Mouse (Mus musculus): Measurements from ENCODE around the gene Srcap.
"Not testable (repeated sequence)": the region's sequence is repeated elsewhere in the genome, so short reads cannot be mapped to it uniquely, and the experiment has no call there.

The Srcap gene

DNA sequence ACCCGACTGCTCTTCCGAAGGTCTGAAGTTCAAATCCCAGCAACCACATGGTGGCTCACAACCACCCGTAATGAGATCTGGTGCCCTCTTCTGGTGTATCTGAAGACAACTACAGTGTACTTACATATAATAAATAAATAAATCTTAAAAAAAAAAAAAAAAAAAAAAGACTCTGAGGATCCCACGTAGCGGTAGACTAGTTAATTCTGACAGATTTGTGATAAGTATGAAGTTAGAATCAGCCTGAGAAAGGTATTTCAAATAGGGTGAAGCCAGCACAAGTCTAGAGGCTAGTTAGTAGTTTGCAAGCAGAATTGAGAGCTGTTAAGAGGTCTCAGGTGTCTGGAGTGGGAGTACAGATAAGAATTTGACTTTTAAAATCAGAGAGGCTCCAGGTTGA, 23.4 kb upstream of the Srcap start:
- CTCF ChIA-PET: interaction anchor here (0.6 to 0.9 kb wide), 4 partner anchors 9 to 67 kb away, joined by 3 to 7 read pairs (median 6); partner anchors contain the start of gene Fbrs

DNA sequence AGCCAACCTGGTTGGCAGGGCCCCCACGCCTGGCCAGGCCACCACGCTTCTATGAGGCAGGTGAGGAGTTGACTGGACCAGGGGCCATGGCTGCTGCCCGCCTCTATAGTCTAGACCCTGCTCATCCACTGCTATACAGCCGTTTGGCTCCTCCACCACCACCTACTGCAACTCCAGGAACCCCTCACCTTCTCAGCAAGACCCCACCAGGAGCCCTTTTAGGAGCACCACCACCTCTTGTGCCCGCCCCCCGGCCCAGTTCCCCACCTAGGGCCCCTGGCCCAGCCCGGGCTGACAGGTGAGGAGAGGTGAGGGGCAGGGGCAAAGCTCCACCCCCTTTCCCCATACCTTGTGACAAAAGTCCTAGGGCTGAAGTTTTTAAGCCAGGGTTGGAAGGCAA, 21.8 kb upstream of the Srcap start:
- CTCF ChIA-PET: no interaction called here

DNA sequence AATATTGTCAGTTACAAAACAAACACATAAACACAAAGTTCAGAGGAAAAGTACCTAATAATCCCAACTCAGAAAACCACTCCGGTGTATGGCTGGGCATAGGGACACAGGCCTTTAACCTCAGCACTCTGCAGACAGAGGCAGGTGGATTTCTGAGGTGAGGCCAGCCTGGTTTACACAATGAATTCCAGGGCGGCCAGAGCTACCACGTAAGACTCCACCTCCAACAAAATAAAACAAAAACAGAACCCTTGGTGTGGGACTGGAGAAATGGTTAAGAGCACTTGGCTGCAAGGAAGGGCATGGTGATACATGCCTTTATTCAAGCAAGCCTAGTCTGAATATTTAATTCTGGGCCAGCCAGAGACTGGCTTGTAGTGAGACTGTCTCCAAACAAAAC, 19.9 kb upstream of the Srcap start:
- CTCF ChIA-PET: no interaction called here

DNA sequence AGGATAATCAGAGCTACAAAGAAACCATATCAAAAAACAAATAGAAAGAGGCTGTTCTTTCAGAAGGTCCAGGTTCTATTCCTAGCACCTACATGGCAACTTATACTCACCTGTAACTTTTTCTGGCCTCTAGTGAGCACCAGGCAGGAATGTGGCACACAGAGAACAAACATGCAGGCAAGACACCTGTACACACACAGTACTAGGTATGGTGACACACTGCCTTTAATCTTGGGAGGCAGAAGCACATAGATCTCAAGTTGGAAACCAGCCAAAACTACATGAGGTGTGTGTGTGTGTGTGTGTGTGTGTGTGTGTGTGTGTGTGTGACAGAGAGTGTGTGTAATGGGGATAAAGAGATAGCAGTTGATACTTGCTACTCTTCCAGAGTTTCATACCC, 17.1 kb upstream of the Srcap start:
- CTCF ChIA-PET: interaction anchor here (0.7 kb wide), 1 partner anchor 1334 kb away, joined by 5 read pairs; no protein-coding TSS in a partner anchor

DNA sequence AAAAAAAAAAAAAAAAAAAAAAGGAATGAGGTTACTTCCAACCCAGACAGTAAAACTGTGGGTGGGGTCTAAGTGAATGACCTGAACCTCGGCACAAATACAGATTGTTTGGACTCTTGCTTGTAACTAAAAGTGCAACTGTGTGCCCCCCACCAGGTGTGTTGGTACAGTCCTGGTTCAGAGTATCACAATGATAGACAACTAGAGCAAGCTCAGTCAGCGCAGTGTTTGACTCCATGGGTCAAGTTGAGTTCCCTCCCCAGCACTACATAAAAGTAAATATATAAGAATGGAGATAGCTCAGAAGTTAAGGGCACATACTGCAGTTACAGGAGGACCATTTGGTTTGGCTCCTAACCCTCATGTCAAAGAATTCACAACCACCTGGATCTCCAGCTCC, 14.4 kb upstream of the Srcap start:
- CTCF ChIA-PET: interaction anchor here (0.6 kb wide), 1 partner anchor 63 kb away, joined by 20 read pairs; no protein-coding TSS in a partner anchor

DNA sequence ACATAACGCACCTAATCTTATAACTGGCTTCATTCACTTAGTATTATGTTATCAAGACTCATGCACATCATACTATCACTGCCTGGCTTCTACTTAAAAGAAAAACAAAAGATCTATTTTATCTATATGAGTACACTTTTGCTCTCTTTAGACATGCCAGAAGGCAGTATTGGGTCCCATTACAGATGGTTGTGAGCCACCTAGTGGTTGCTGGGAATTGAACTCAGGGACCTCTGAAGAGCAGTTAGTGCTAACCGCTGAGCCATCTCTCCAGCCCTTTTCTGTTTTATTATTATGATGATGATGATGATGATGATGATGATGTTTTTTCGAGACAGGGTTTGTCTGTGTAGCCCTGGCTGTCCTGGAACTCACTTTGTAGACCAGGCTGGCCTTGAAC, 13.4 kb upstream of the Srcap start:
- CTCF ChIA-PET: no interaction called here

DNA sequence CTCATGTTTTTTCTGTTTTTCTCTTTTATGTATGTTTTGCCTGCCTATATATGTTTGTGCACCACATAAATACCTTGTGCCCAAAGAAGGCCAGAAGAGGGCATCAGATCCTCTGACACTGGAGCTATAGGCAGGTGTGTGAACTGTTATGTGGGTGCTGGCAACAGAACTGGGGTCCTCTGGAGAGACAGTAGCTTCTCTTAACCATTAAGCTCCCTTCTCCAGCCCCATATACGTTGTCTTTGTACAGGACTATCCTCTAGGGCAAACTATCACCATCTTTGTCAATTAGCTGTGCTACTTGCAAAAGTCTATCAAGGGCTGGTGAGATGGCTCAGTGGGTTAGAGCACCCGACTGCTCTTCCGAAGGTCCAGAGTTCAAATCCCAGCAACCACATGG, 3.5 kb upstream of the Srcap start:
- CTCF ChIA-PET: no interaction called here

DNA sequence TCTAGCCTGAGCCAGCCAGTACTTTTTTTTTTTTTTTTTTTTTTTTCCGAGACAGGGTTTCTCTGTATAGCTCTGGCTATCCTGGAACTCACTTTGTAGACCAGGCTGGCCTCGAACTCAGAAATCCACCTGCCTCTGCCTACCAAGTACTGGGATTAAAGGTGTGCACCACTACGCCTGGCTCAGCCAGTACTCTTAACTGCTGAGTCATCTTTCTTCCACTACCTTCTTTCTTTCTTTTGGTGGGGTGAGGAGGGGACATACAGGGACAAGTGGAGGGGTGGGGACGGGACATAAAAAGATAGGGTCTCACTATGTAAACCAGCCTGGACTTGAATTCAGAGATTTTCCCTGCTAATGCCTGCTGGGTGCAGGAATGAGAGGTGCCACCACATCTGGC, 2.0 kb upstream of the Srcap start:
- CTCF ChIA-PET: not testable (repeated sequence)

DNA sequence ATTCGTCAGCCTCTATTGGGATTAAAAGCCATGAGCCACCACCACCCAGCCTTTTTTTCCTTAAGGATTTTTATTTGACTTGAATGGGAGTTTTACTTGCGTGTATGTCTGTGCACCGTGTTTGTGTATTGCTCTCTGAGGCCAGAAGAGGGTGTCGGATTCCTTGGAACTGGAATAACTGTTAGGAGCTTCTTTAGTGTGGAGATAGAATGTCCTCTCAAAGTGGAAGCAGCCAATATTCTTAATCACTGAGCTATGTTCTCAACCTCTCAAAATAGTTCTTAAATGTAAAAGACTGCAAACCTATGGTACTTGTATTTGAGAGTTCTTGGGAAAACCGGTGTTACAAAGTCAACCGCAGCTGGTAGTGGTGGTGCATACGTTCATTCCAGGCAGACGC, 542 bp upstream of the Srcap start:
- CTCF ChIA-PET: no interaction called here

DNA sequence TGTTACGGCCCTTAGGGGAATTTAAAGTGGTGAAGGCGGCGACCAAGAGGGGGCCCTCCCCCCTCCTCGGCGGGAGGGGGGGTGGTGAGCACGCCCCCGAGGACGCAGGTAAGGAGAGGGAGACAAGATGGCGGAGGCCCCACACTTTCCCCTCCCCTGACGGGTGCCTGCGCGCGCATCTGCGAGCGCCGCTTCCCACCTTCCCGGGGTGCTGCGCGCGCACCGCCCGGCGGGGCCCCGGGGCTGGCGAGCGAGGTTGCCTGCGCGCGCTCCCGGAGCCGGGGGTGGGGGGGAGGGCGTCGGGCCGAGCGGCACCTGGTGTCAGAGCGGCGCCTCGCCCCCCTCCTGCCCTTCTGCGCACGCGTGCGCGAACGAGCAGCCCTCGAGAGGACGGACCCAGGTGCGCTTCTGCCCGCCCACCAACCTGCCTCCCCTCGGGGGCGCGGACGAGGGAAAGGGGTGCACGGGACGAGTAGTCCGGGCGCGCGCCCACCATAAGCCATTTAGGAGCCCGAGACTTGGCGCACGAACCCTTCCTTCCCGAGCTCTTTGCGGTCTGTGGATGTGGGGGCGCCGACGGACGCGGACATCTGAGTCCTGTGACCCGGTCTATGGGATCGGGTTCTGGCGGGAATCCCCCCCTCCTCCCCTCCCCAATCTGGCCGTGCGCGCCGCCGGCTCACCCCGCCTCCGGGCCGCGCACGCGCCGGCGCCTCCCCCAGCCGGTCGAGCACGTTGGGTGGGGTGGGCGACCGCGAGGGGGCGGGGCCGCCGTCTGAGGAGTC, 640 bp downstream of the Srcap start:
- CTCF ChIA-PET: no interaction called here

DNA sequence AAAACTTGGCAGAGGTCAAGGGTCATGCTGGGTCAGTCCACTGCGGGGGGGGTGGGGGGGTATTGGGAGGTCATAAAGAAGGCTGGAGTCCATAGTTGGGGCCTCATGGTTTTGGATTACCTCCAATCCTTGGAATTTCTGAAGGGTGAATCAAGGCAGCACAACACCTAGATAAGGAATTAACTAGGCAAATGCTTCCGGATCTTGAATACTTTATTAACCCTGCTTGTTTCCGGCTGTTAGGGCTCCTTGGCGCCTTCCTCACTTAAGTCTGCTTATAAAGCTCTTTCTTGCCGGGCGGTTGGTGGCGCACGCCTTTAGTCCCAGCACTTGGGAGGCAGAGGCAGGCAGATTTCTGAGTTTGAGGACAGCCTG, 1.2 kb downstream of the Srcap start:
- CTCF ChIA-PET: interaction anchor here (0.6 kb wide), 1 partner anchor 15 kb away, joined by 3 read pairs; no protein-coding TSS in a partner anchor

DNA sequence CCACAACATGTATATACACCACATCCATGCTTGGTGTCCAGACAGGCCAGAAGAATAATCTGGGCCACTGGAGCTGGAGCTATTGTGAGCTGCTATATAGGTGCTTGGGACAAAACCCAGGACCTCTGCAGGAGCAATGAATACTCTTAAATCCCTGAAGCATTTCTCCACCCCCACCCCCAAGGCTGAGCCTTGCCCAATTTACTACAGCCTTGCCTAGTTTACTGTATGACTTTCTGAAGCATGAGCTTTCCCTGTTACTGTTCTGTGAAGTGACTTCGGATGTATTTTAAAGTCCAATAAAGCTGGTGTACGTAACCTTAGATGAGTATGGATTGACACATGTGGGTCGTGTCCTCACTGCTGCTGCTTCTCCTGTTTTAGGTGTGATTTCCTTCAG, 2.0 kb downstream of the Srcap start:
- CTCF ChIA-PET: no interaction called here

DNA sequence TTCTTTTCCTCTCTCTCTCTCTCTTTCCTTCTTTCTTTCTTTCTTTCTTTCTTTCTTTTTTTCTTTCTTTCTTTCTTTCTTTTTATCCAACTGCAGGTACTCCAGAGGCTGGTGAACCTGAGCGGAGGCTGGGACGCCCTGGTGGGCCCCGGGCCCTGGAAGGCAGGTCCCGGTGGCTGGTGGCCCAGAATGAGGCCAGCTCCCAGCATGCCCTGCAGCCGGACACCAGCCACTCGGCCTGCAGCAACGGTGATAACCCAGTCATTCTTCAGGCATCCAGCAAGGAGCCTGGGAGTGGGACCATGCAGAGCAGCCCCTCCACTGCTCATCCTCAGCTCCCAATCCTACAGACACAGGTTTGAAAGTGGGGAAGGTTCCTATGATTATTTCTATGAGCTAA, 4.1 kb downstream of the Srcap start:
- CTCF ChIA-PET: no interaction called here

DNA sequence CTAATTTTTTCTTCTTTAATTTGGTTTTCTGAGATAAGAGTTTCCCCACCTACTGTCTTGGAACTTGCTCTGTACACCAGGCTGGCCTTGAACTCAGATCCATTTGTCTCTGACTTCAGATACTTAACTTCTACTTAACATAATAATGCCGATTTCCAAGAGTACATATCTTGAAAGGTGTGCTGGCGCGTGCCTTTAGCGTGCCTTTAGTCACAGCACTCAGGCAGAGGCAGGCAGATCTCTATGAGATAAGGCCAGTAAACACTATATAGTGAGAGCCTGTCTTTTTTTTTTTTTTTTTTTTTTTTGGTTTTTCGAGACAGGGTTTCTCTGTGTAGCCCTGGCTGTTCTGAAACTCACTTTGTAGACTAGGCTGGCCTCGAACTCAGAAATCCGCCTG, 4.6 kb downstream of the Srcap start:
- CTCF ChIA-PET: no interaction called here

DNA sequence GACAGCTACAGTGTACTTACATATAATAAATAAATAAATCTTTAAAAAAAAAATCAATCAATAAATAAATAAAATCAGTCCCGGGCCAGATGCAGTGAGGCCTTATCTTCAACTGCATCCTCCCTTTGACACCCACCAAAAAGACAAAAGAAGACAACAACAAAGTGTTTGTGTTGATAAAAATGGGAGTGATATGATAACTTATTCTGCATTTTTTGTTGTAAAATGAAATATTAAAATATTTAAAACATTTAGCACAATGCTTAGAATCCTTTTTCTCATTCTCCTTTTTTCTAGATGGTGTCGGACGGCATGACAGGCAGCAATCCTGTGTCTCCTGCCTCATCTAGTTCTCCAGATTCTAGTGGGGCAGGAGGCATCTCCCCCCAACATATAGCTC, 7.5 kb downstream of the Srcap start, which contains the start of gene Gm42715:
TSS of gene Gm42715 (plus strand) at position 301 of the 400 bp plus-strand sequence.
- CTCF ChIA-PET: interaction anchor here (0.7 kb wide), 1 partner anchor 17 kb away, joined by 5 read pairs; no protein-coding TSS in a partner anchor

DNA sequence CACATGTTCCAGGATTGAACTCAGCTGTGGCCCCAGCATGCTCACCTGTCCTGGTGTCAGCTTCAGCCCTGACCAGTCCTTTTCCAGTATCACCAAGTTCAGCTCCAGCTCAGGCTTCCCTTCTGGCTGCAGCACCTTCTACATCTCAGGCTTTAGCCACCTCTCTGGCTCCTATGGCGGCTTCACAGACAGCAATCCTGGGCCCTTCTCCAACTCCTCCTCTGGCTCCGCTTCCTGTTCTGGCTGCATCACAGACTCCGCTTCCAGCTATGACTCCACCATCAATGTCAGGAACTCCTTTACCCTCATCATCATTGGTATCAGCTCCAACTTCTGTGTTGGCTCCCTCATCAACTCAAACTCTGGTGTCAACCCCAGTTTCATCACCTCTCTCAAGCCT, 29.9 kb downstream of the Srcap start:
- CTCF ChIA-PET: no interaction called here

DNA sequence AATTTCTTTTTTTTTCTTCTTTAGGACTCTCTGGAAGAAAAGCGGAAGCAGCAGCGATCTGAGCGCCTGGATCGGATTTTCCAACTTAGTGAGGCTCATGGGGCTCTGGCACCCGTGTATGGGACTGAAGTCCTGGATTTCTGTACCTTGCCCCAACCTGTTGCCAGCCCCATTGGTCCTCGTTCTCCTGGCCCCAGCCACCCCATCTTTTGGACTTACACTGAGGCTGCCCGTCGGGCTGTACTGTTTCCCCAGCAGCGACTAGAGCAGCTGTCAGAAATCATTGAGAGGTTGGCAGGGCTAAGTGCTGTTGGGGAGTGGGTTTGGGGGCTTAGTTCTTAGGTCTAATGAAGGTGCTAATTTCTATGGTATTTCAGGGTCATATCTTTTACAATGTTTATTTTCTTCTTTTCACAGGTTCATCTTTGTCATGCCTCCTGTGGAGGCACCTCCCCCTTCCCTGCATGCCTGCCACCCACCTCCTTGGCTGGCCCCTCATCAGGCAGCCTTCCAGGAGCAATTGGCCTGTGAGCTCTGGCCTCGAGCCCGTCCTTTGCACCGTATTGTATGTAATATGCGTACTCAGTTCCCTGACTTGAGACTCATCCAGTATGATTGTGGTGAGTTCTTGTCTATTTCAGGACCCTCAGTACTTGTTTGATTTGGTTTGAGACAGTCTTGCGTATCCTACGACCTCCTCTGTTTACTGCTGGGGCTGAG, 37.5 kb downstream of the Srcap start:
- CTCF ChIA-PET: no interaction called here

DNA sequence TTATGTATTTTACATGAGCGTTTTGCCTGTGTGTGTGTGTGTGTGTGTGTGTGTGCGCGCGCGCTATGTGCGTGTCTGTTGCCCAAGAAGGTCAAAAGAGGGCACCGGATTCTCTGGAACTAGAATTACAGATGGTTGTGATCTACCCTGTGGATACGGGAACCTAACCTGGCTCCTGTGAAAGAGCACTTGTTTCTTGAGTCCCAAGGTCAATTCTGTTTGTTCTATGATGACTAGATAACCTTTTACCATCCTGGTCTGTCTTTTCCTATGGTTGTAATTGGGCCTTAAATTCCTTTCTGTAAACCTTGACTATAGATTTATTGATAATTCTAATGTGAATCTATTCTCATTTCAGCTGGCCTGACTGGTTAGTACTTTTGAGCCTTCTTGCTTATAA, 39.8 kb downstream of the Srcap start:
- CTCF ChIA-PET: interaction anchor here (0.6 kb wide), 1 partner anchor 91 kb away, joined by 3 read pairs; no protein-coding TSS in a partner anchor

DNA sequence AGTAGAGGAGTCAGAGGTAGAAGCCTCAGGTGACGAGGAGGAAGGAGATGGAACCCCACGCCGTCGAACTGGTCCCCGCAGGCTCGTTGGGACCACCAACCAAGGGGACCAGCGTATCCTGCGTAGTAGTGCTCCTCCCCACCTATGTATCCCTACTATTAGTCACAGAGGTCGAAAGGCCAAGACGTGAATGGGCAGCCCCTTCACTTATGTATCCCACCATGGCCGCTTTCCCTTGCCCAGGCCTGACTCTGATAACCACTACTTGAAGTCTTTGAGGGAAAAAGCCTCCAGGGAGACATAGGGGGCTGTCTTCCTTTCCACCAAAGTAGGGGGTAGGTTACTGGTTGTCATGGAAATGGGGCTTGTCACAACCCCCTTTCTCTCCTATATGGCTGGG, 48.8 kb downstream of the Srcap start:
- CTCF ChIA-PET: interaction anchor here (0.7 kb wide), 1 partner anchor 63 kb away, joined by 20 read pairs; no protein-coding TSS in a partner anchor

DNA sequence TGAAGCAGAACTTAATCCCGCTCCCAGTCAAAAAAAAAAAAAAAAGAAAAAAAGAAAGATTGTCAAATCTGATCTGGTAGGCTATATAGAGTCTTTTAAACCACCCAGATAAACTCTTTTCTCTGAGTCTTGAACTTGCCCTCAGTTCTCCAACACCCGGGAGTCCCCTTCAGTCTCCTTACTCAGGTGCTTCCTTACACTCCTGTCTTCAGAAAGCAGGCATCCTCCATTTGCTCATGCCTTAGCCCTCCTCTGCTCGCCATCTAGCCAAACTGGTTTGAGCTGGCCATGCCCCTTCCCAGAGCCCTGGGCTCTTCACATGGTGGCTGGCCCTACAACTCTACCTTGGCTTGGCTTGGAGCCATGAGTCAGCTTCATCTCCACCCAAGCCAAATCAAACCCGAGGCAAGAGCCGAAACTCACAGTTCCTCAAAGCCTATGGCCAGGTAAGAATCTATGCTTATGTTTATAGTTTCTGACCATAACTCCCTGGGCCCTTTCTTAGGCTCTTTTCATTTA, 49.6 kb downstream of the Srcap start, which contains the start of gene Tmem265:
TSS of gene Tmem265 (plus strand) at position 51 of the 519 bp plus-strand sequence.
- CTCF ChIA-PET: no interaction called here

DNA sequence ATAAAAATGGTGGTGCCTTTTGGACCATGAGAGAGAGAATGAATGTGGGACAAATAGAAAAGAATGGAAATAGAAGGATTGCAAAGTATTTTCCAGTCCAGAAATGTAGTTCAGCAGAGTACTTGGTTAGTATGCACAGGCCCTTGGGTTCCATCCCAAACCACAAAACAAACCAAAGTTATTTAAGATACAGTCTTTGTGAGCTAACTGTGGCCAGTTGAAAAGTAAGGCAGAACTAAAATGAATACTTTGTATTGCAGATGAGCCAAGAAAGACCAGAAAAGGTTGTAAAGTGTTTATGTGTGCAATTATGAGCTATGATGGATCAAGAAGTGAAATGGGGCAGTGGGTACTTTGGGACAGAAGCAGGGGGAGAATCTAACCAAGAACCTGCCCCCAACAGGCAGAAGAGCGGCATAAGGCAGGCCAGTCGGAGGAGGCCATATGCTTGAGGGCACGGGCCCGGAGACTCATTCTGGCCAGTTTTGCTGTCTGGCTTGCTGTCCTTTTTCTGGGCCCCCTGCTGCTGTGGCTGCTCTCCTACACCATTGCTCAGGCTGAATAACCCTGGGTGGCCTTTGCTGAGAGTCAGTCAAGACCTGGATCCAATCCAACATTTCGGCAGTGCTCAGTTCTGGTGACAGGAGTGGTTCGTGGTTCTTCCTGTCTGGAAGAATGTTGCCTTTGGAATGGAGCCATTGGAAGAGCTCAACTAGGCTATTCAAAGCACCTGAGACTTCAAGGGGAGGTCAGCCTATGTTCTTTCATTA, 52.8 kb downstream of the Srcap start:
- CTCF ChIA-PET: interaction anchor here (0.5 kb wide), 1 partner anchor 1319 kb away, joined by 3 read pairs; no protein-coding TSS in a partner anchor
